Mouse (Mus musculus) B cell, adult 2 months (primary cell): ENCODE measurements around the gene Pnma1.

Experiments used
- DNase-seq, 2 experiments: peaks; one replicate each; pipeline ENCODE4 v3.0.0; 2022

The Pnma1 gene

GRCm38 (mm10) chr12:84152352-84153190, 4.3 kb upstream of the Pnma1 start:
- DNase-seq, result no peak

- no peak for DNase-seq
Observed at GRCm38 (mm10) chr12:84151911-84152310, 3.6 kb upstream of the Pnma1 start.

- no peak for DNase-seq
Observed at GRCm38 (mm10) chr12:84150976-84151375, 2.7 kb upstream of the Pnma1 start.

- no peak for DNase-seq
Observed at GRCm38 (mm10) chr12:84149971-84150370, 1.7 kb upstream of the Pnma1 start.

GRCm38 (mm10) chr12:84148622-84149012, 328 bp upstream of the Pnma1 start:
- DNase-seq, result no peak

- no peak for DNase-seq
Observed at GRCm38 (mm10) chr12:84142281-84143050, 5.8 kb downstream of the Pnma1 start.

- no peak for DNase-seq
Observed at GRCm38 (mm10) chr12:84141271-84141670, 7.0 kb downstream of the Pnma1 start.

- no peak for DNase-seq
Observed at GRCm38 (mm10) chr12:84140135-84140534, 8.2 kb downstream of the Pnma1 start.

- DNase-seq, result no peak
Observed at GRCm38 (mm10) chr12:84137131-84137530, 11.2 kb downstream of the Pnma1 start.

GRCm38 (mm10) chr12:84132265-84132664, 16.0 kb downstream of the Pnma1 start:
- peak; percentile 56 to 57 for DNase-seq

GRCm38 (mm10) chr12:84129931-84130330, 18.4 kb downstream of the Pnma1 start:
- no peak for DNase-seq

GRCm38 (mm10) chr12:84128576-84128975, 19.7 kb downstream of the Pnma1 start:
- DNase-seq, result no peak

- DNase-seq, result no peak
Observed at GRCm38 (mm10) chr12:84126899-84127298, 21.4 kb downstream of the Pnma1 start.

GRCm38 (mm10) chr12:84125892-84126291, 22.4 kb downstream of the Pnma1 start:
- no peak for DNase-seq

GRCm38 (mm10) chr12:84119584-84119983, 28.7 kb downstream of the Pnma1 start:
- no peak for DNase-seq

- peak; percentile 79 to 81 for DNase-seq
Observed at GRCm38 (mm10) chr12:84114153-84114994, 33.9 kb downstream of the Pnma1 start, which contains the start of gene Dnal1. Dnal1 (plus strand) TSS chr12:84114366.

GRCm38 (mm10) chr12:84113676-84114075, 34.6 kb downstream of the Pnma1 start:
- no peak for DNase-seq

- peak; percentile 13 to 16 for DNase-seq
Observed at GRCm38 (mm10) chr12:84110814-84111213, 37.5 kb downstream of the Pnma1 start.

- DNase-seq, result no peak
Observed at GRCm38 (mm10) chr12:84109924-84110323, 38.4 kb downstream of the Pnma1 start.

GRCm38 (mm10) chr12:84107692-84108091, 40.6 kb downstream of the Pnma1 start:
- peak; percentile 32 to 46 for DNase-seq

GRCm38 (mm10) chr12:84107012-84107411, 41.3 kb downstream of the Pnma1 start:
- no peak for DNase-seq

- DNase-seq, result no peak
Observed at GRCm38 (mm10) chr12:84101493-84101845, 46.8 kb downstream of the Pnma1 start.
